Mouse (Mus musculus) kidney, embryonic 15.5 days (tissue): ENCODE measurements at regions not wholly inside any gene's neighbourhood (a gene's known extent, or its start where the extent isn't known, plus 50 kb on each side); places are given as distances from the start of the nearest gene placed in this dataset.

Experiments used
- ATAC-seq: fragments of 200-750 bp; cut with Nextera tagmentation; replicated peaks from 2 replicates; pipeline ENCODE4 v1.8.0; 2017; ENCODE audit warnings: moderate TSS enrichment; ENCODE audit not compliant: low FRiP score
- H3K27ac ChIP-seq: fragments of 300-500 bp; sonication (generic); 2 replicates; pipeline ENCODE4 v1.5.1; 2015; ENCODE audit warnings: mild to moderate bottlenecking, inconsistent platforms
- H3K27me3 ChIP-seq: fragments of 300-500 bp; sonication (generic); 2 replicates; pipeline ENCODE4 v1.6.1; 2015; ENCODE audit warnings: inconsistent platforms
- H3K36me3 ChIP-seq: fragments of 300-500 bp; sonication (generic); 2 replicates; pipeline ENCODE4 v1.6.1; 2015; ENCODE audit warnings: inconsistent platforms
- H3K4me1 ChIP-seq: fragments of 300-500 bp; sonication (generic); 2 replicates; pipeline ENCODE4 v1.6.1; 2015; ENCODE audit warnings: inconsistent platforms
- H3K4me2 ChIP-seq: fragments of 300-500 bp; sonication (generic); 2 replicates; pipeline ENCODE4 v1.6.1; 2015; ENCODE audit warnings: moderate library complexity, mild to moderate bottlenecking, inconsistent platforms
- H3K4me3 ChIP-seq: fragments of 300-500 bp; sonication (generic); replicated peaks from 2 replicates; pipeline ENCODE4 v1.5.1; 2015; ENCODE audit warnings: mild to moderate bottlenecking, inconsistent platforms
- H3K9ac ChIP-seq: fragments of 300-500 bp; sonication (generic); 2 replicates; pipeline ENCODE4 v1.6.1; 2015; ENCODE audit warnings: mild to moderate bottlenecking, inconsistent platforms
- H3K9me3 ChIP-seq: fragments of 300-500 bp; sonication (generic); replicated peaks from 2 replicates; pipeline ENCODE4 v1.6.1; 2016; ENCODE audit warnings: inconsistent platforms
- WGBS: fragments of 180-500 bp; shearing (Covaris S2); methylation state at CpG from one replicate; pipeline ENCODE4 v1.1.7; 2015; ENCODE audit warnings: mixed read lengths; 5-methylcytosine and 5-hydroxymethylcytosine counted together

DNA sequence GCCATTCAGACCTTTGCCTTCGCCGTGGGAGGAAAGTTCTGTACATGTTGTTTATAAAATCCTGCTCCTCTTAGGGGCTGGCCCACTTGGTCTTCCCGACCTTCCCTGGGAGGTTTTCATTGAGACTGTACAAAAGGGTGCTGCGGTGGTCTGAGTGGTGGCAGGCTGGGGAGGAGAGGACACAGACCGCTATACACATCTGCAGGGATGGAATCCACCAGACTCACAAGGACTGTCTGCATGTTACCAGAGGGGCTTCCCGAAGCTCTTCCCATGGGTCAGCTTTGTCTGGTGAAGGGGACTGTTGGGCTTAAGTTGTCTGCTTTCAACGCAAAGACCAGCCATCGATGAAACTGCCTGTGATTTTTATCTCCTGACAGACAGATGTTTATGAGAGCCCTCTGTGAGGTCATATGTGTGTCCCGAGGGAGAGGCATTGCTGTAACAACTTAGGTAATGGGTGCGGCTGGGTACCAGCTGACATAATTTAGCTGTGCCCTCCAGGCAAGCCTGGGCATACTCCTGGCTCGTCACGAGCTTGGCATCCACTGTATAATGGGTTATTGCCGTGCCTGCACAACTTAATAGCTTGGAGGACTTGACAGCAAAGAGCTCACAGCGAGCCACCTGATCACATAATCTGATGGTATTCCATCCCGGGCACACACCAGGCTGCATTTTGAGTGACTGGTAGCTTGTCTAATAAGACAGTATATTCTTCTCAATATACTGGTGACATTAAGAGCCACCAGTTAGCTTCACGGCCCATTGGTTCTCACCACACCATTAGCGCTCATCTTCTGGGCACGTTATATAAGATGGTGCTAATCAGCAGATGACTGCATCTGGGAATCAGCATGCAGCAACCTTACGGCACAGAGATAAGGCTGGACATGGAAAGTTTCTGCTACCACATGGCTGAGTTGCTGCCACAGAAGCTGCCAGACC, 128.7 kb downstream of the Ptger3 start:
- Histone ChIP-seq H3K4me1 (no peaks in the 10 kb centered on the region), H3K9ac (no peak overlapping the region), H3K9me3 (no peaks in the 10 kb centered on the region), H3K4me2 (no peak overlapping the region), H3K27me3 (no peaks in the 10 kb centered on the region), H3K27ac (no peak overlapping the region), H3K36me3 (no peaks in the 10 kb centered on the region), H3K4me3 (no peak overlapping the region)
- 59% methylated on average over 19 of the region's 19 CpGs for WGBS
- peak; percentile 36; the same call in 1 of the 2 replicates for ATAC-seq
